18 mouse cellular contexts compared by ENCODE assay signal in genomic region chr14:84175446-84175845, GRCm38 (mm10).
DNase-seq lines count a peak whose midpoint lies in the region; ATAC-seq and TF ChIP-seq lines count a peak whose summit lies in the region.
"Had no signal": no experiment of that assay in that cellular context is flagged by ENCODE, and none has a peak within 500 bp of the region (broad histone marks: within the 10 kb centered on the region; RNA-seq: fewer than 3 reads in every experiment).

No protein-coding gene starts in this region.

- 64% methylated on average over 4 of the region's 4 CpGs for WGBS in forebrain, postnatal 0 days
- WGBS in forebrain, embryonic 10.5 days: 87% methylated on average over 4 of the region's 4 CpGs

- DNase-seq in forebrain, postnatal 0 days: peak; percentile 54
- DNase-seq in forebrain, embryonic 10.5 days (ENCODE audit: extremely low spot score, low spot score): no peak
- peak; percentile 75 for DNase-seq in layer of hippocampus, adult 9-11 months
- peak; percentile 20 to 21 for DNase-seq in left cerebral cortex, postnatal 36 days (ENCODE audit: low spot score in 2 of 2)
- no peak for DNase-seq in adrenal gland, postnatal 10 days
- no peak for DNase-seq in thymus, postnatal 0 days (ENCODE audit: low spot score)
- DNase-seq in heart, adult 11 months: no peak
- DNase-seq in adrenal gland, adult (ENCODE audit: inconsistent age in 2 of 2, low spot score in 1 of 2): no peak
- DNase-seq: cerebellum, adult 18-20 months; gastrocnemius, postnatal 25 days; thymus, postnatal 14 days had no signal

- no peak overlapping the region for H3K9ac ChIP-seq in forebrain, postnatal 0 days
- H3K9ac ChIP-seq: heart, embryonic 15.5 days; hindbrain, embryonic 12.5 days; liver, embryonic 14.5 days; stomach, embryonic 15.5 days had no signal

- intact Hi-C loops in left cerebral cortex, postnatal 36 days (cut with DNase I): no loop called here

- H3K4me3 ChIP-seq in forebrain, postnatal 0 days (ENCODE audit: low read depth, low read length): no peak overlapping the region
- no peak overlapping the region for H3K4me3 ChIP-seq in forebrain, embryonic 10.5 days
- H3K4me3 ChIP-seq: heart, embryonic 15.5 days; hindbrain, embryonic 12.5 days; stomach, embryonic 15.5 days had no signal

- peak; percentile 53; the same call in 1 of the 2 replicates for ATAC-seq in forebrain, postnatal 0 days
- ATAC-seq: activated CD4-positive, CD25-positive, alpha-beta regulatory T cell, adult 4 months; lung, postnatal 0 days; midbrain, embryonic 16.5 days had no signal

- no peak overlapping the region for H3K27ac ChIP-seq in forebrain, postnatal 0 days (ENCODE audit: low read depth, low read length)
- H3K27ac ChIP-seq in forebrain, embryonic 10.5 days: no peak overlapping the region
- H3K27ac ChIP-seq: heart, embryonic 15.5 days; hindbrain, embryonic 12.5 days; liver, embryonic 14.5 days; stomach, embryonic 15.5 days had no signal

- H3K27me3 ChIP-seq in forebrain, postnatal 0 days (ENCODE audit: insufficient read depth, low read length): no peaks in the 10 kb centered on the region
- no peaks in the 10 kb centered on the region for H3K27me3 ChIP-seq in forebrain, embryonic 10.5 days (ENCODE audit: poor library complexity, severe bottlenecking)
- H3K27me3 ChIP-seq: heart, embryonic 15.5 days; hindbrain, embryonic 12.5 days; stomach, embryonic 15.5 days had no signal

- no peak for TF ChIP-seq CTCF in forebrain, postnatal 0 days (IDR thresholded peaks at IDR 0.05; ENCODE audit: low read depth)

- no peaks in the 10 kb centered on the region for H3K9me3 ChIP-seq in forebrain, postnatal 0 days (ENCODE audit: low read length)
- no peaks in the 10 kb centered on the region for H3K9me3 ChIP-seq in forebrain, embryonic 10.5 days
- H3K9me3 ChIP-seq: heart, embryonic 15.5 days; hindbrain, embryonic 12.5 days; stomach, embryonic 15.5 days had no signal

- H3K4me2 ChIP-seq in forebrain, postnatal 0 days (ENCODE audit: low read depth): no peak overlapping the region
- H3K4me2 ChIP-seq: heart, embryonic 15.5 days; hindbrain, embryonic 12.5 days; stomach, embryonic 15.5 days had no signal

- H3K36me3 ChIP-seq in forebrain, postnatal 0 days (ENCODE audit: insufficient read depth): no peaks in the 10 kb centered on the region
- no peaks in the 10 kb centered on the region for H3K36me3 ChIP-seq in forebrain, embryonic 10.5 days (replicated peaks)
- H3K36me3 ChIP-seq: heart, embryonic 15.5 days; hindbrain, embryonic 12.5 days; stomach, embryonic 15.5 days had no signal

- no peaks in the 10 kb centered on the region for H3K4me1 ChIP-seq in forebrain, postnatal 0 days (ENCODE audit: insufficient read depth)
- H3K4me1 ChIP-seq in forebrain, embryonic 10.5 days: no peaks in the 10 kb centered on the region
- H3K4me1 ChIP-seq: heart, embryonic 15.5 days; hindbrain, embryonic 12.5 days; stomach, embryonic 15.5 days had no signal

Comparison
In these comparisons a context has a peak if more than half of its experiments do, and no peak if none do; other contexts are left out.
1. DNase-seq: peak in forebrain, postnatal 0 days (single experiment), layer of hippocampus, adult 9-11 months (single experiment) and left cerebral cortex, postnatal 36 days (2 of 2); none in forebrain, embryonic 10.5 days (single experiment), adrenal gland, postnatal 10 days (single experiment), thymus, postnatal 0 days (single experiment), heart, adult 11 months (single experiment) and adrenal gland, adult (0 of 2).